Mouse (Mus musculus): ENCODE data around the gene Cyp2d26. TPM values are rescaled to one million over a fixed set of nuclear protein-coding genes. Genes with fewer than 3 reads are reported as not detected.

Gene Cyp2d26
- not detected for polyA plus RNA-seq (2017; shearing (Covaris generic))

GRCm38 (mm10) chr15:82794277-82794676 is at the start of gene Cyp2d26:
TSS of gene Cyp2d26 (minus strand) at chr15:82794294.

GRCm38 (mm10) chr15:82763631-82764420 is 30.3 kb downstream of the Cyp2d26 start, which contains the start of gene Cyp2d40:
TSS of gene Cyp2d40 (minus strand) at chr15:82764183.

Other genes starting within 250 kb of the Cyp2d26 start
- not detected for gene Cyp2d12, start 239.2 kb downstream of the Cyp2d26 start, polyA plus RNA-seq (2017; shearing (Covaris generic))
- gene Cyp2d34, start 173.3 kb downstream of the Cyp2d26 start, polyA plus RNA-seq (2017; shearing (Covaris generic)) = not detected
- not detected for gene Cyp2d40, start 30.1 kb downstream of the Cyp2d26 start, polyA plus RNA-seq (2017; shearing (Covaris generic))
- gene Tcf20, start 193.6 kb upstream of the Cyp2d26 start, polyA plus RNA-seq (2017; shearing (Covaris generic)) = 5.4 TPM
- 2.2 TPM for gene Nfam1, start 239.0 kb upstream of the Cyp2d26 start, polyA plus RNA-seq (2017; shearing (Covaris generic))